Mouse (Mus musculus): ENCODE data around the gene Gm10717. TPM values are rescaled to one million over a fixed set of nuclear protein-coding genes. Genes with fewer than 3 reads are reported as not detected.

The Gm10717 gene
- not detected in 2 replicates for polyA plus RNA-seq (2012; rRNA removed)

DNA sequence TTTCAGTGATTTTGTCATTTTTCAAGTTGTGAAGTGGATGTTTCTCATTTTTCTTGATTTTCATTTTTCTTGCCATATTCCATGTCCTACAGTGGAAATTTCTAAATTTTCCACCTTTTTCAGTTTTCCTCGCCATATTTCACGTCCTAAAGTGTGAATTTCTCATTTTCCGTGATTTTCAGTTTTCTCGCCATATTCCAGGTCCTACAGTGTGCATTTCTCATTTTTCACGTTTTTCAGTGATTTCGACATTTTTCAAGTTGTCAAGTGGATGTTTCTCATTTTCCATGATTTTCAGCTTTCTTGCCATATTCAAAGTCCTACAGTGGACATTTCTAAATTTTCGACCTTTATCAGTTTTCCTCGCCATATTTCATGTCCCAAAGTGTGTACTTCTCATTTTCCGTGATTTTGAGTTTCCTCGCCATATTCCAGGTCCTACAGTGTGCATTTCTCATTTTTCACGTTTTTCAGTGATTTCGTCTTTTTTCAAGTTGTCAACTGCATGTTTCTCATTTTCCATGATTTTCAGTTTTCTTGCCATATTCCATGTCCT lies at the start of gene Gm10717:
Gm10717 (plus strand) TSS at position 506 of the 556 bp plus-strand sequence.

DNA sequence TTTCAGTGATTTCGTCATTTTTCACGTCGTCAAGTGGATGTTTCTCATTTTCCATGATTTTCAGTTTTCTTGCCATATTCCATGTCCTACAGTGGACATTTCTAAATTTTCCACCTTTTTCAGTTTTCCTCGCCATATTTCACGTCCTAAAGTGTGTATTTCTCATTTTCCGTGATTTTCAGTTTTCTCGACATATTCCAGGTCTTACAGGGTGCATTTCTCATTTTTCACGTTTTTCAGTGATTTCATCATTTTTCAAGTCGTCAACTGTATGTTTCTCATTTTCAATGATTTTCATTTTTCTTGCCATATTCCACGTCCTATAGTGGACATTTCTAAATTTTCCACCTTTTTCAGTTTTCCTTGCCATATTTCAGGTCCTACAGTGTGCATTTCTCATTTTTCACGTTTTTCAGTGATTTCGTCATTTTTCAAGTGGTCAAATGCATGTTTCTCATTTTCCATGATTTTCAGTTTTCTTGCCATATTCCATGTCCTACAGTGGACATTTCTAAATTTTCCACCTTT lies 24.7 kb upstream of the Gm10717 start, which contains the start of gene Gm10722:
Gm10722 (plus strand) TSS at position 478 of the 528 bp plus-strand sequence.

DNA sequence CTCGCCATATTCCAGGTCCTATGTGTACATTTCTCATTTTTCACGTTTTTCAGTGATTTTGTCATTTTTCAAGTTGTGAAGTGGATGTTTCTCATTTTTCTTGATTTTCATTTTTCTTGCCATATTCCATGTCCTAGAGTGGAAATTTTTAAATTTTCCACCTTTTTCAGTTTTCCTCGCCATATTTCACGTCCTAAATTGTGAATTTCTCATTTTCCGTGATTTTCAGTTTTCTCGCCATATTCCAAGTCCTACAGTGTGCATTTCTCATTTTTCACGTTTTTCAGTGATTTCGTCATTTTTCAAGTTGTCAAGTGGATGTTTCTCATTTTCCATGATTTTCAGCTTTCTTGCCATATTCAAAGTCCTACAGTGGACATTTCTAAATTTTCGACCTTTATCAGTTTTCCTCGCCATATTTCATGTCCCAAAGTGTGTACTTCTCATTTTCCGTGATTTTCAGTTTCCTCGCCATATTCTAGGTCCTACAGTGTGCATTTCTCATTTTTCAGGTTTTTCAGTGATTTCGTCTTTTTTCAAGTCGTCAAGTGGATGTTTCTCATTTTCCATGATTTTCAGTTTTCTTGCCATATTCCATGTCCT lies 22.3 kb upstream of the Gm10717 start, which contains the start of gene Gm11168:
Gm11168 (plus strand) TSS at position 553 of the 603 bp plus-strand sequence.

DNA sequence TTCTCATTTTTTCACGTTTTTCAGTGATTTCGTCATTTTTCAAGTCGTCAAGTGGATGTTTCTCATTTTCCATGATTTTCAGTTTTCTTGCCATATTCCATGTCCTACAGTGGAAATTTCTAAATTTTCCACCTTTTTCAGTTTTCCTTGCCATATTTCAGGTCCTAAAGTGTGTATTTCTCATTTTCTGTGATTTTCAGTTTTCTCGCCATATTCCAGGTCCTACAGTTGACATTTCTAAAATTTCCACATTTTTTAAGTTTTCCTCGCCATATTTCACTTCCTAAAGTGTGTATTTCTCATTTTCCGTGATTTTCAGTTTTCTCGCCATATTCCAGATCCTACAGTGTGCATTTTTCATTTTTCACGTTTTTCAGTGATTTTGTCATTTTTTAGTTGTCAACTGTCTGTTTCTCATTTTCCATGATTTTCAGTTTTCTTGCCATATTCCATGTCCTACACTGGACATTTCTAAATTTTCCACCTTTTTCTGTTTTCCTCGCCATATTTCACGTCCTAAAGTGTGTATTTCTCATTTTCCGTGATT lies 12.4 kb upstream of the Gm10717 start, which contains the start of gene Gm10721:
Gm10721 (plus strand) TSS at position 408 of the 547 bp plus-strand sequence.

GRCm38 (mm10) chr9:3015354-3015753 lies 9.9 kb upstream of the Gm10717 start, which contains the start of gene Gm10720:
Gene Gm10720, plus strand, starts transcription at chr9:3015654.

GRCm38 (mm10) chr9:3017108-3017507 lies 8.1 kb upstream of the Gm10717 start, which contains the start of gene Gm10719:
Gene Gm10719, plus strand, starts transcription at chr9:3017408.

DNA sequence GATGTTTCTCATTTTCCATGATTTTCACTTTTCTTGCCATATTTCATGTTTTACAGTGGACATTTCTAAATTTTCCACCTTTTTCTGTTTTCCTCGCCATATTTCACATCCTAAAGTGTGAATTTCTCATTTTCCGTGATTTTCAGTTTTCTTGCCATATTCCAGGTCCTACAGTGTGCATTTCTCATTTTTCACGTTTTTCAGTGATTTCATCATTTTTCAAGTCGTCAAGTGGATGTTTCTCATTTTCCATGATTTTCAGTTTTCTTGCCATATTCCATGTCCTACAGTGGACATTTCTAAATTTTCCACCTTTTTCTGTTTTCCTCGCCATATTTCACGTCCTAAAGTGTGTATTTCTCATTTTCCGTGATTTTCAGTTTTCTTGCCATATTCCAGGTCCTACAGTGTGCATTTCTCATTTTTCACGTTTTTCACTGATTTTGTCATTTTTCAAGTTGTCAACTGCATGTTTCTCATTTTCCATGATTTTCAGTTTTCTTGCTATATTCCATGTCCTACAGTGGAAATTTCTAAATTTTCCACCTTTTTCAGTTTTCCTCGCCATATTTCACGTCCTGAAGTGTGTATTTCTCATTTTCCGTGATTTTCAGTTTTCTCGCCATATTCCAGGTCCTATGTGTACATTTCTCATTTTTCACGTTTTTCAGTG lies 1.8 kb upstream of the Gm10717 start, which contains the start of gene Gm10718:
Gm10718 (plus strand) TSS at position 236 of the 673 bp plus-strand sequence.

DNA sequence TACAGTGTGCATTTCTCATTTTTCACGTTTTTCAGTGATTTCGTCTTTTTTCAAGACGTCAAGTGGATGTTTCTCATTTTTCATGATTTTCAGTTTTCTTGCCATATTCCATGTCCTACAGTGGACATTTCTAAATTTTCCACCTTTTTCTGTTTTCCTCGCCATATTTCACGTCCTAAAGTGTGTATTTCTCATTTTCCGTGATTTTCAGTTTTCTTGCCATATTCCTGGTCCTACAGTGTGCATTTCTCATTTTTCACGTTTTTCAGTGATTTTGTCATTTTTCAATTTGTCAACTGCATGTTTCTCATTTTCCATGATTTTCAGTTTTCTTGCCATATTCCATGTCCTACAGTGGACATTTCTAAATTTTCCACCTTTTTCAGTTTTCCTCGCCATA lies 9.1 kb downstream of the Gm10717 start, which contains the start of gene Gm17535:
Gm17535 (plus strand) TSS at position 301 of the 400 bp plus-strand sequence.

GRCm38 (mm10) chr9:3036577-3036976 lies 11.4 kb downstream of the Gm10717 start, which contains the start of gene Gm10715:
Gene Gm10715, plus strand, starts transcription at chr9:3036877.

Other genes with a start within 250 kb of the Gm10717 start
- gene Gm10722, start 24.5 kb upstream of the Gm10717 start, polyA plus RNA-seq (2012; rRNA removed) = not detected in 2 replicates
- not detected in 2 replicates for gene Gm11168, start 22.1 kb upstream of the Gm10717 start, polyA plus RNA-seq (2012; rRNA removed)
- gene Gm10721, start 12.3 kb upstream of the Gm10717 start, polyA plus RNA-seq (2012; rRNA removed) = not detected in 2 replicates
- not detected in 2 replicates for gene Gm10720, start 9.8 kb upstream of the Gm10717 start, polyA plus RNA-seq (2012; rRNA removed)
- gene Gm10719, start 8.0 kb upstream of the Gm10717 start, polyA plus RNA-seq (2012; rRNA removed) = not detected in 2 replicates
- gene Gm10718, start 1.9 kb upstream of the Gm10717 start, polyA plus RNA-seq (2012; rRNA removed) = not detected in 2 replicates
- not detected in 2 replicates for gene Gm17535, start 9.2 kb downstream of the Gm10717 start, polyA plus RNA-seq (2012; rRNA removed)
- gene Gm10715, start 11.5 kb downstream of the Gm10717 start, polyA plus RNA-seq (2012; rRNA removed) = not detected in 2 replicates

All from liver, embryonic 18 days (tissue).